Mouse (Mus musculus): ENCODE measurements around the gene Mettl21a. TPM values are rescaled to one million over a fixed set of nuclear protein-coding genes. Genes with fewer than 3 reads are reported as not detected.

The Mettl21a gene
- 14.4 and 15.8 TPM in 2 replicates for polyA plus RNA-seq (2015; fragmentation: Nextera tagmentation; extraction: Ambion mirVana)

GRCm38 (mm10) chr1:64616881-64617714, at the start of gene Mettl21a:
Gene Mettl21a (minus strand): TSS chr1:64617242.

Other genes starting within 250 kb of the Mettl21a start
- gene Creb1, start 84.6 kb downstream of the Mettl21a start, polyA plus RNA-seq (2015; fragmentation: Nextera tagmentation; extraction: Ambion mirVana) = 11.6 and 13.6 TPM in 2 replicates
- 4.4 and 4.7 TPM in 2 replicates for gene Ccnyl1, start 73.2 kb upstream of the Mettl21a start, polyA plus RNA-seq (2015; fragmentation: Nextera tagmentation; extraction: Ambion mirVana)
- 0.31 and 0.53 TPM in 2 replicates for gene Fzd5, start 120.5 kb upstream of the Mettl21a start, polyA plus RNA-seq (2015; fragmentation: Nextera tagmentation; extraction: Ambion mirVana)

Data from neural tube, postnatal 0 days (tissue).